Mouse (Mus musculus) midbrain, embryonic 16.5 days (tissue): Measurements from ENCODE around the gene Mfsd1. TPM values are rescaled to one million over a fixed set of nuclear protein-coding genes. Genes with fewer than 3 reads are reported as not detected.

Source experiments
- polyA plus RNA-seq: library from polyadenylated mRNA; unstranded; fragments of >200 nt; fragmentation: Nextera tagmentation; extraction: Ambion mirVana; gene quantifications from 2 replicates; pipeline ENCODE4 v1.2.1, GENCODE M21; 2015

Gene Mfsd1
- polyA plus RNA-seq, 1 experiment from 2014 or later: 29.5 TPM

Other genes starting within 250 kb of the Mfsd1 start
- gene Mlf1, start 208.6 kb upstream of the Mfsd1 start, polyA plus RNA-seq: 28.5 TPM in 2 replicates
- not detected in 2 replicates for gene Gm17402, start 207.6 kb upstream of the Mfsd1 start, polyA plus RNA-seq
- 29.5 and 33.3 TPM in 2 replicates for gene Gfm1, start 152.6 kb upstream of the Mfsd1 start, polyA plus RNA-seq
- 149 and 186 TPM in 2 replicates for gene Lxn, start 118.8 kb upstream of the Mfsd1 start, polyA plus RNA-seq
- gene Rarres1, start 67.2 kb upstream of the Mfsd1 start, polyA plus RNA-seq: 2.7 and 3.2 TPM in 2 replicates